22 mouse cellular contexts compared by ENCODE assay signal in the genomic region with DNA sequence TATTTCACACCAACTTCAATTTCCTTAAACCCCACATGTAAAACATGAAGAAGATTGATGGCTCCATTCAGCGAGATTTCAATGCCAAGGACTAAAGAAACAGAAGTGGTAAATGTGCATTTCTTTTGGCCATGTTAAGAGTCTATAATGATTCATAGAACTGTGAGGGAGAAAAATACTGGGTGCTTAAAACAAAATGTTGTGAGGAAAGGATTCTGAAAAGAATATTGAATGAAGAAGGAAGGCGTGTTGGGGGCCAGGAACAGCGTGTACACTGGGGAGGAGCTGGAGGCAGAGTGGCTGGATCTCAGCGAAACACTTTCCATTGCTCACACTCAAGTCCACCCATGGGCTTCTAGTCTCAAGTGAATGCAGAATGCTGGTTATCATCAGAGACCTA.
"Had no signal": no experiment of that assay in that cellular context is flagged by ENCODE, and none has a peak within 500 bp of the region (broad histone marks: within the 10 kb centered on the region; RNA-seq: fewer than 3 reads in every experiment).

No protein-coding gene starts in this region.

- H3K36me3 ChIP-seq: limb, embryonic 13.5 days; liver, embryonic 12.5 days; liver, embryonic 15.5 days; lung, embryonic 15.5 days; neural tube, embryonic 13.5 days; stomach, embryonic 15.5 days had no signal

- H3K4me1 ChIP-seq: limb, embryonic 10.5 days; limb, embryonic 13.5 days; liver, embryonic 12.5 days; liver, embryonic 15.5 days; lung, embryonic 15.5 days; stomach, embryonic 15.5 days had no signal

- ATAC-seq: liver, embryonic 12.5 days; midbrain, embryonic 16.5 days had no signal

- H3K4me3 ChIP-seq: layer of hippocampus, adult 2 months; limb, embryonic 10.5 days; limb, embryonic 13.5 days; liver, embryonic 12.5 days; liver, embryonic 15.5 days; lung, embryonic 15.5 days; myocyte; neural tube, embryonic 13.5 days; stomach, embryonic 15.5 days had no signal

- H3K4me2 ChIP-seq: limb, embryonic 13.5 days; liver, embryonic 12.5 days; liver, embryonic 15.5 days; lung, embryonic 15.5 days; midbrain, embryonic 11.5 days; neural tube, embryonic 13.5 days; stomach, embryonic 15.5 days had no signal

- H3K27me3 ChIP-seq: limb, embryonic 13.5 days; liver, embryonic 12.5 days; liver, embryonic 15.5 days; lung, embryonic 15.5 days; neural tube, embryonic 13.5 days; stomach, embryonic 15.5 days had no signal

- DNase-seq: kidney, adult 2 months; kidney, postnatal 14 days; layer of hippocampus, adult 9-11 months; liver; lung, adult 18-20 months; lung, postnatal 14 days; lung, postnatal 4 days; retina, postnatal 1 day; right cerebral cortex, postnatal 25 days; spleen, adult 18-20 months; thymus, postnatal 36 days had no signal

- H3K9ac ChIP-seq: limb, embryonic 13.5 days; liver, embryonic 12.5 days; liver, embryonic 15.5 days; lung, embryonic 15.5 days; neural tube, embryonic 13.5 days; stomach, embryonic 15.5 days had no signal

- H3K9me3 ChIP-seq: limb, embryonic 10.5 days; limb, embryonic 13.5 days; liver, embryonic 12.5 days; liver, embryonic 15.5 days; lung, embryonic 15.5 days; neural tube, embryonic 13.5 days; stomach, embryonic 15.5 days had no signal

- H3K27ac ChIP-seq: layer of hippocampus, adult 2 months; limb, embryonic 10.5 days; limb, embryonic 13.5 days; liver, embryonic 12.5 days; liver, embryonic 15.5 days; lung, embryonic 15.5 days; neural tube, embryonic 13.5 days; stomach, embryonic 15.5 days had no signal
